Mouse (Mus musculus): ENCODE measurements around the gene Apbb2.

GRCm38 (mm10) chr5:66326395-66326794 is 292.2 kb downstream of the Apbb2 start:
- peak; percentile 92 for TF ChIP-seq CTCF (IDR thresholded peaks at IDR 0.05)
- no peak for TF ChIP-seq EP300 (IDR thresholded peaks at IDR 0.05; ENCODE audit: insufficient read depth, low read depth, low read length)
- no peak for TF ChIP-seq POLR2A (IDR thresholded peaks at IDR 0.05; ENCODE audit: insufficient read depth, low read depth, low read length)
